Mouse (Mus musculus) bone marrow, adult 2 months (tissue): ENCODE results near the gene Acads.

Experiments used
- CTCF ChIP-seq: fragments of 200-500 bp; IDR thresholded peaks from 2 replicates; pipeline ENCODE4 v1.5.1; 2011; ENCODE audit warnings: low read length, control low read depth; ENCODE audit not compliant: control insufficient read depth, insufficient read depth
- POLR2A ChIP-seq: fragments of 200-500 bp; IDR thresholded peaks from 2 replicates; pipeline ENCODE4 v1.6.1; 2011; ENCODE audit warnings: low read depth, mild to moderate bottlenecking, control low read depth, low read length, borderline replicate concordance; ENCODE audit not compliant: control insufficient read depth

GRCm38 (mm10) chr5:115152132-115152956, 33.2 kb upstream of the Acads start:
- TF ChIP-seq CTCF = no peak
- TF ChIP-seq POLR2A = no peak
